10 mouse cellular contexts compared by ENCODE assay signal in genomic region chr11:68956107-68956506, GRCm38 (mm10). TPM values are rescaled to one million over a fixed set of nuclear protein-coding genes. Genes with fewer than 3 reads are reported as not detected.
DNase-seq lines count a peak whose midpoint lies in the region; ATAC-seq lines count a peak whose summit lies in the region.
"Had no signal": no experiment of that assay in that cellular context is flagged by ENCODE, and none has a peak within 500 bp of the region (broad histone marks: within the 10 kb centered on the region; RNA-seq: fewer than 3 reads in every experiment).

No protein-coding gene starts in this region.

- peak overlapping the region; percentile 6; the same call in 1 of the 2 replicates for H3K4me3 ChIP-seq in liver, embryonic 16.5 days (ENCODE audit: low read depth, low read length)
- no peak overlapping the region for H3K4me3 ChIP-seq in stomach, embryonic 14.5 days (ENCODE audit: low read depth, low read length)
- no peak overlapping the region for H3K4me3 ChIP-seq in midbrain, embryonic 13.5 days (replicated peaks)

- no peak for ATAC-seq in liver, embryonic 16.5 days (ENCODE audit: low read depth)
- ATAC-seq in stomach, embryonic 14.5 days (ENCODE audit: insufficient number of reproducible peaks, insufficient read depth, low FRiP score, low read depth), result no peak
- ATAC-seq in midbrain, embryonic 13.5 days, result no peak

- WGBS in liver, embryonic 16.5 days (ENCODE audit: insufficient replicate concordance), result 20% methylated on average over 3 of the region's 3 CpGs
- 37% methylated on average over 3 of the region's 3 CpGs for WGBS in stomach, embryonic 14.5 days
- 52% methylated on average over 3 of the region's 3 CpGs for WGBS in midbrain, embryonic 13.5 days

- no peak overlapping the region for H3K27ac ChIP-seq in liver, embryonic 16.5 days (ENCODE audit: low read length)
- H3K27ac ChIP-seq in stomach, embryonic 14.5 days (ENCODE audit: low read length), result peak overlapping the region; percentile 15; the same call in 1 of the 2 replicates
- no peak overlapping the region for H3K27ac ChIP-seq in midbrain, embryonic 13.5 days
- H3K27ac ChIP-seq: liver, embryonic 13.5 days had no signal

- H3K9ac ChIP-seq in liver, embryonic 16.5 days (ENCODE audit: low read depth, low read length), result no peak overlapping the region
- no peak overlapping the region for H3K9ac ChIP-seq in stomach, embryonic 14.5 days (replicated peaks; ENCODE audit: low read depth, low read length)
- no peak overlapping the region for H3K9ac ChIP-seq in midbrain, embryonic 13.5 days (replicated peaks)
- H3K9ac ChIP-seq: liver, embryonic 13.5 days had no signal

- no peaks in the 10 kb centered on the region for H3K36me3 ChIP-seq in liver, embryonic 16.5 days (ENCODE audit: control insufficient read depth, insufficient read depth)
- no peaks in the 10 kb centered on the region for H3K36me3 ChIP-seq in stomach, embryonic 14.5 days (ENCODE audit: control insufficient read depth, insufficient read depth, low read length)
- H3K36me3 ChIP-seq in midbrain, embryonic 13.5 days, result no peaks in the 10 kb centered on the region
- H3K36me3 ChIP-seq: liver, embryonic 13.5 days had no signal

- peaks cover 39% of the 10 kb centered on the region for H3K27me3 ChIP-seq in liver, embryonic 16.5 days (ENCODE audit: control insufficient read depth, insufficient read depth, low read depth, low read length)
- no peaks in the 10 kb centered on the region for H3K27me3 ChIP-seq in stomach, embryonic 14.5 days (ENCODE audit: control insufficient read depth, insufficient read depth, low read length)
- peaks cover 64% of the 10 kb centered on the region for H3K27me3 ChIP-seq in midbrain, embryonic 13.5 days

- H3K4me1 ChIP-seq in liver, embryonic 16.5 days (ENCODE audit: control insufficient read depth, low read depth, low read length), result no peaks in the 10 kb centered on the region
- H3K4me1 ChIP-seq in stomach, embryonic 14.5 days (ENCODE audit: control insufficient read depth, insufficient read depth, low read length), result no peaks in the 10 kb centered on the region
- H3K4me1 ChIP-seq in midbrain, embryonic 13.5 days (replicated peaks), result peaks cover 10% of the 10 kb centered on the region

- no peaks in the 10 kb centered on the region for H3K9me3 ChIP-seq in liver, embryonic 16.5 days (replicated peaks; ENCODE audit: control insufficient read depth, low read length)
- no peaks in the 10 kb centered on the region for H3K9me3 ChIP-seq in stomach, embryonic 14.5 days (ENCODE audit: control insufficient read depth, low read depth, low read length)
- no peaks in the 10 kb centered on the region for H3K9me3 ChIP-seq in midbrain, embryonic 13.5 days
- H3K9me3 ChIP-seq: liver, embryonic 13.5 days had no signal

- no peak for DNase-seq in liver
- DNase-seq in heart, postnatal 4 days, result peak; percentile 46
- DNase-seq in kidney, postnatal 25 days, result peak; percentile 58 to 76
- no peak for DNase-seq in cerebellum, postnatal 25 days
- DNase-seq in frontal cortex, postnatal 10 days (ENCODE audit: low spot score in 2 of 2), result no peak
- DNase-seq: liver, embryonic 13.5 days; right cerebral cortex, postnatal 14 days had no signal

- H3K4me2 ChIP-seq in liver, embryonic 16.5 days (ENCODE audit: low read depth, low read length), result no peak overlapping the region
- no peak overlapping the region for H3K4me2 ChIP-seq in stomach, embryonic 14.5 days (replicated peaks; ENCODE audit: low read depth, low read length)
- H3K4me2 ChIP-seq in midbrain, embryonic 13.5 days (replicated peaks), result no peak overlapping the region

RNA-seq across cellular contexts. Expression of gene Arhgef15, which starts 1.2 kb away (rescaled TPM):
- polyA plus RNA-seq in liver, embryonic 16.5 days (2015; fragmentation: Nextera tagmentation; extraction: Ambion mirVana), result 1.7 and 2.0 TPM in 2 replicates
- total RNA-seq in heart, postnatal 4 days (2021), result 10 to 100 TPM; 32.1 to 36.8 TPM
- 10.9 and 13.0 TPM in 2 replicates for polyA plus RNA-seq in stomach, embryonic 14.5 days (2014; fragmentation: Nextera tagmentation; extraction: Ambion mirVana)
- 12.1 and 13.6 TPM in 2 replicates for polyA plus RNA-seq in midbrain, embryonic 13.5 days (2015; fragmentation: Nextera tagmentation; extraction: Ambion mirVana)

RNA-seq across cellular contexts. Expression of gene Slc25a35, which starts 11.8 kb away (rescaled TPM):
- 0.37 and 0.80 TPM in 2 replicates for polyA plus RNA-seq in liver, embryonic 16.5 days (2015; fragmentation: Nextera tagmentation; extraction: Ambion mirVana)
- total RNA-seq in heart, postnatal 4 days (2021), result 1 to 10 TPM in 1 of 2 experiments, under 1 TPM in 1; 0.91 to 1.4 TPM
- polyA plus RNA-seq in stomach, embryonic 14.5 days (2014; fragmentation: Nextera tagmentation; extraction: Ambion mirVana), result 4.1 and 5.4 TPM in 2 replicates
- polyA plus RNA-seq in midbrain, embryonic 13.5 days (2015; fragmentation: Nextera tagmentation; extraction: Ambion mirVana), result 1.2 and 1.3 TPM in 2 replicates

RNA-seq across cellular contexts. Expression of gene Rangrf, which starts 18.9 kb away (rescaled TPM):
- polyA plus RNA-seq in liver, embryonic 16.5 days (2015; fragmentation: Nextera tagmentation; extraction: Ambion mirVana), result 16.3 and 19.3 TPM in 2 replicates
- total RNA-seq in heart, postnatal 4 days (2021), result 10 to 100 TPM; 41.0 to 44.7 TPM
- 58.9 and 63.6 TPM in 2 replicates for polyA plus RNA-seq in stomach, embryonic 14.5 days (2014; fragmentation: Nextera tagmentation; extraction: Ambion mirVana)
- polyA plus RNA-seq in midbrain, embryonic 13.5 days (2015; fragmentation: Nextera tagmentation; extraction: Ambion mirVana), result 30.4 and 31.6 TPM in 2 replicates

RNA-seq across cellular contexts. Expression of gene Odf4, which starts 29.2 kb away (rescaled TPM):
- not detected in 2 replicates for polyA plus RNA-seq in liver, embryonic 16.5 days (2015; fragmentation: Nextera tagmentation; extraction: Ambion mirVana)
- total RNA-seq in heart, postnatal 4 days (2021), result not detected
- polyA plus RNA-seq in stomach, embryonic 14.5 days (2014; fragmentation: Nextera tagmentation; extraction: Ambion mirVana), result 0.55 TPM in 1 of 2 replicates, not detected in the other
- 0.57 and 0.73 TPM in 2 replicates for polyA plus RNA-seq in midbrain, embryonic 13.5 days (2015; fragmentation: Nextera tagmentation; extraction: Ambion mirVana)
- polyA plus RNA-seq: liver, embryonic 13.5 days had no signal

RNA-seq across cellular contexts. Expression of gene Pfas, which starts 52.2 kb away (rescaled TPM):
- 13.7 and 15.4 TPM in 2 replicates for polyA plus RNA-seq in liver, embryonic 16.5 days (2015; fragmentation: Nextera tagmentation; extraction: Ambion mirVana)
- 10 to 100 TPM; 14.3 to 14.5 TPM for total RNA-seq in heart, postnatal 4 days (2021)
- polyA plus RNA-seq in stomach, embryonic 14.5 days (2014; fragmentation: Nextera tagmentation; extraction: Ambion mirVana), result 31.8 and 36.6 TPM in 2 replicates
- 25.7 and 26.0 TPM in 2 replicates for polyA plus RNA-seq in midbrain, embryonic 13.5 days (2015; fragmentation: Nextera tagmentation; extraction: Ambion mirVana)

Comparison
In these comparisons a context has a peak if more than half of its experiments do, and no peak if none do; other contexts are left out.
1. DNase-seq: peak in heart, postnatal 4 days (single experiment) and kidney, postnatal 25 days (2 of 2); none in liver (single experiment), cerebellum, postnatal 25 days (0 of 2) and frontal cortex, postnatal 10 days (0 of 2).